Mouse (Mus musculus): ENCODE data around the gene Sec31b. TPM values are rescaled to one million over a fixed set of nuclear protein-coding genes. Genes with fewer than 3 reads are reported as not detected.

Sec31b gene
- polyA plus RNA-seq, 1 experiment: 2.0 TPM

GRCm38 (mm10) chr19:44537416-44537815, 8.2 kb downstream of the Sec31b start:
- TF ChIP-seq POLR2A (IDR thresholded peaks at IDR 0.05; ENCODE audit: borderline replicate concordance, low read depth, low read length) (no peak), CTCF (IDR thresholded peaks at IDR 0.05; ENCODE audit: low read depth, low read length) (no peak)
- H3K4me1 ChIP-seq (ENCODE audit: control insufficient read depth, insufficient read depth, low read length): no peaks in the 10 kb centered on the region

GRCm38 (mm10) chr19:44535376-44535775, 10.3 kb downstream of the Sec31b start:
- H3K4me1 ChIP-seq (ENCODE audit: control insufficient read depth, insufficient read depth, low read length): no peaks in the 10 kb centered on the region
- H3K4me3 ChIP-seq (ENCODE audit: insufficient read depth, low read length): no peak overlapping the region
- TF ChIP-seq POLR2A (IDR thresholded peaks at IDR 0.05; ENCODE audit: borderline replicate concordance, low read depth, low read length) (no peak), CTCF (IDR thresholded peaks at IDR 0.05; ENCODE audit: low read depth, low read length) (no peak)
- H3K27ac ChIP-seq (ENCODE audit: insufficient read depth, low read depth, low read length): no peak overlapping the region

More at GRCm38 (mm10) chr19:44537416-44537815, 8.2 kb downstream of the Sec31b start:
- Histone ChIP-seq H3K4me3 (ENCODE audit: insufficient read depth, low read length) (no peak overlapping the region), H3K27ac (ENCODE audit: insufficient read depth, low read depth, low read length) (no peak overlapping the region)

GRCm38 (mm10) chr19:44530018-44530417, 15.6 kb downstream of the Sec31b start:
- Histone ChIP-seq H3K4me3 (ENCODE audit: insufficient read depth, low read length) (no peak overlapping the region), H3K27ac (ENCODE audit: insufficient read depth, low read depth, low read length) (no peak overlapping the region), H3K4me1 (ENCODE audit: control insufficient read depth, insufficient read depth, low read length) (no peaks in the 10 kb centered on the region)
- no peak for TF ChIP-seq POLR2A (IDR thresholded peaks at IDR 0.05; ENCODE audit: borderline replicate concordance, low read depth, low read length)
- no peak for TF ChIP-seq CTCF (IDR thresholded peaks at IDR 0.05; ENCODE audit: low read depth, low read length)

- no peak overlapping the region for H3K27ac ChIP-seq (ENCODE audit: insufficient read depth, low read depth, low read length)
- no peak overlapping the region for H3K4me3 ChIP-seq (ENCODE audit: insufficient read depth, low read length)
- no peak for TF ChIP-seq CTCF (IDR thresholded peaks at IDR 0.05; ENCODE audit: low read depth, low read length)
- TF ChIP-seq POLR2A (IDR thresholded peaks at IDR 0.05; ENCODE audit: borderline replicate concordance, low read depth, low read length): no peak
- H3K4me1 ChIP-seq (ENCODE audit: control insufficient read depth, insufficient read depth, low read length): no peaks in the 10 kb centered on the region
These were observed 20.0 kb downstream of the Sec31b start for GRCm38 (mm10) chr19:44525551-44526205.

GRCm38 (mm10) chr19:44519152-44519551, 26.5 kb downstream of the Sec31b start:
- TF ChIP-seq CTCF (IDR thresholded peaks at IDR 0.05; ENCODE audit: low read depth, low read length) (no peak), POLR2A (IDR thresholded peaks at IDR 0.05; ENCODE audit: borderline replicate concordance, low read depth, low read length) (no peak)
- Histone ChIP-seq H3K4me3 (ENCODE audit: insufficient read depth, low read length) (no peak overlapping the region), H3K27ac (ENCODE audit: insufficient read depth, low read depth, low read length) (no peak overlapping the region), H3K4me1 (ENCODE audit: control insufficient read depth, insufficient read depth, low read length) (no peaks in the 10 kb centered on the region)

- TF ChIP-seq CTCF (IDR thresholded peaks at IDR 0.05; ENCODE audit: low read depth, low read length) (no peak), POLR2A (IDR thresholded peaks at IDR 0.05; ENCODE audit: borderline replicate concordance, low read depth, low read length) (no peak)
- no peak overlapping the region for H3K27ac ChIP-seq (ENCODE audit: insufficient read depth, low read depth, low read length)
- no peak overlapping the region for H3K4me3 ChIP-seq (ENCODE audit: insufficient read depth, low read length)
- H3K4me1 ChIP-seq (ENCODE audit: control insufficient read depth, insufficient read depth, low read length): no peaks in the 10 kb centered on the region
These were observed 27.5 kb downstream of the Sec31b start for GRCm38 (mm10) chr19:44517996-44518768.

- Histone ChIP-seq H3K4me3 (ENCODE audit: insufficient read depth, low read length) (no peak overlapping the region), H3K27ac (ENCODE audit: insufficient read depth, low read depth, low read length) (no peak overlapping the region), H3K4me1 (ENCODE audit: control insufficient read depth, insufficient read depth, low read length) (no peaks in the 10 kb centered on the region)
- TF ChIP-seq POLR2A (IDR thresholded peaks at IDR 0.05; ENCODE audit: borderline replicate concordance, low read depth, low read length) (no peak), CTCF (IDR thresholded peaks at IDR 0.05; ENCODE audit: low read depth, low read length) (no peak)
These were observed 29.9 kb downstream of the Sec31b start for GRCm38 (mm10) chr19:44515769-44516168.

- Histone ChIP-seq H3K4me1 (ENCODE audit: control insufficient read depth, insufficient read depth, low read length) (no peaks in the 10 kb centered on the region), H3K4me3 (ENCODE audit: insufficient read depth, low read length) (no peak overlapping the region), H3K27ac (ENCODE audit: insufficient read depth, low read depth, low read length) (no peak overlapping the region)
- TF ChIP-seq CTCF (IDR thresholded peaks at IDR 0.05; ENCODE audit: low read depth, low read length) (no peak), POLR2A (IDR thresholded peaks at IDR 0.05; ENCODE audit: borderline replicate concordance, low read depth, low read length) (no peak)
These were observed 30.9 kb downstream of the Sec31b start for GRCm38 (mm10) chr19:44514521-44515451.

GRCm38 (mm10) chr19:44513921-44514482, 31.7 kb downstream of the Sec31b start:
- H3K4me1 ChIP-seq (ENCODE audit: control insufficient read depth, insufficient read depth, low read length): no peaks in the 10 kb centered on the region
- no peak overlapping the region for H3K4me3 ChIP-seq (ENCODE audit: insufficient read depth, low read length)
- no peak for TF ChIP-seq POLR2A (IDR thresholded peaks at IDR 0.05; ENCODE audit: borderline replicate concordance, low read depth, low read length)
- no peak for TF ChIP-seq CTCF (IDR thresholded peaks at IDR 0.05; ENCODE audit: low read depth, low read length)
- no peak overlapping the region for H3K27ac ChIP-seq (ENCODE audit: insufficient read depth, low read depth, low read length)

All from bone marrow macrophage, adult 2 months (primary cell).